Mouse (Mus musculus): ENCODE measurements around the gene Gpr162.
"Not testable (repeated sequence)": the region's sequence is repeated elsewhere in the genome, so short reads cannot be mapped to it uniquely, and the experiment has no call there.

The Gpr162 gene

GRCm38 (mm10) chr6:124863658-124864298 lies at the start of gene Gpr162:
Gpr162 (minus strand) TSS chr6:124863983.
- peak; percentile 76 for DNase-seq

GRCm38 (mm10) chr6:124913214-124913613 lies 49.4 kb upstream of the Gpr162 start:
- DNase-seq = no peak

GRCm38 (mm10) chr6:124911533-124912218 lies 47.9 kb upstream of the Gpr162 start, which contains the start of gene Lag3:
Lag3 (minus strand) TSS chr6:124911705.
- DNase-seq = no peak

- no peak for DNase-seq
Measured at GRCm38 (mm10) chr6:124910032-124910431, 46.2 kb upstream of the Gpr162 start.

GRCm38 (mm10) chr6:124907767-124908166 lies 44.0 kb upstream of the Gpr162 start:
- no peak for DNase-seq

GRCm38 (mm10) chr6:124904991-124905860 lies 41.4 kb upstream of the Gpr162 start:
- no peak for DNase-seq

GRCm38 (mm10) chr6:124904161-124904981 lies 40.6 kb upstream of the Gpr162 start:
- peak; percentile 88 for DNase-seq

- peak; percentile 91 for DNase-seq
Measured at GRCm38 (mm10) chr6:124903580-124904151, 39.9 kb upstream of the Gpr162 start.

- DNase-seq = no peak
Measured at GRCm38 (mm10) chr6:124901851-124902250, 38.1 kb upstream of the Gpr162 start.

GRCm38 (mm10) chr6:124900801-124901480 lies 37.2 kb upstream of the Gpr162 start:
- peak; percentile 91 for DNase-seq

- no peak for DNase-seq
Measured at GRCm38 (mm10) chr6:124900056-124900800, 36.4 kb upstream of the Gpr162 start.

GRCm38 (mm10) chr6:124898359-124898758 lies 34.6 kb upstream of the Gpr162 start:
- no peak for DNase-seq

- not testable (repeated sequence) for DNase-seq
Measured at GRCm38 (mm10) chr6:124894113-124894512, 30.3 kb upstream of the Gpr162 start.

GRCm38 (mm10) chr6:124890997-124891396 lies 27.2 kb upstream of the Gpr162 start:
- DNase-seq = no peak

GRCm38 (mm10) chr6:124888555-124889125 lies 24.9 kb upstream of the Gpr162 start:
- DNase-seq = no peak

- DNase-seq = no peak
Measured at GRCm38 (mm10) chr6:124887986-124888385, 24.2 kb upstream of the Gpr162 start, which contains the start of gene Cd4. Cd4 (minus strand) TSS chr6:124888221.

GRCm38 (mm10) chr6:124885956-124886381 lies 22.2 kb upstream of the Gpr162 start:
- no peak for DNase-seq

GRCm38 (mm10) chr6:124884714-124885500 lies 21.1 kb upstream of the Gpr162 start:
- DNase-seq = no peak

GRCm38 (mm10) chr6:124883351-124883750 lies 19.6 kb upstream of the Gpr162 start:
- DNase-seq = no peak
